Mouse (Mus musculus) CH12F3 (cell line): ENCODE data around the gene Parp3.
"Not testable (repeated sequence)": the region's sequence is repeated elsewhere in the genome, so short reads cannot be mapped to it uniquely, and the experiment has no call there.

Source experiments
- in situ Hi-C: fragments of 300-500 bp; cut with MboI; formaldehyde crosslinking; loops from 2 replicates; pipeline ENCODE4 v1.14.3; 2020; ENCODE audit warnings: low sequenced_read_pairs

Gene Parp3

GRCm38 (mm10) chr9:106476924-106477484 lies at the start of gene Parp3:
Parp3 (minus strand) TSS chr9:106476949.
- in situ Hi-C loops, result no loop called here

DNA sequence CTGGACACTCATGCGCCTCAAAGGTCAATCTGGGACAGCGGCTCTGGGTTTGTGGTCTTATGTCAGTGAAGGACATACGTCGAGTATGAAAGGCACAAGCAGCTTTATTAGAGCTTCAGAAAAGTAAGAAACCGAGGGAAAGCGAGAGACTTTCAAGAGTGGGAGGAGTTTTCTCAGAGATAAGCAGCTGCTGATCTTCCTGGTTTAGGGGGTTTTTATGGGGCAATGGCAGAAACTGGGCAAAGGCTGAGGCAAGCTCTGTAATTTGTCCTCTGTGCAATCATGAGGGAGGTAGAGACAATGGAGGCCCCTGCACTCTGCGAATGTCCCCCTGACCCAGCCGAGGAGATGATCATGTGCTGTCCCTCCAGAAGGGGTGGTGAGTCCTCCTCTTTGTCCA lies 43.2 kb upstream of the Parp3 start:
- in situ Hi-C loops, result no loop called here

- in situ Hi-C loops, result no loop called here
Measured at GRCm38 (mm10) chr9:106519433-106519832, 42.7 kb upstream of the Parp3 start.

GRCm38 (mm10) chr9:106514273-106514672 lies 37.5 kb upstream of the Parp3 start, which contains the start of gene Iqcf5:
Iqcf5 (plus strand) TSS chr9:106514573.
- in situ Hi-C loops, result no loop called here

DNA sequence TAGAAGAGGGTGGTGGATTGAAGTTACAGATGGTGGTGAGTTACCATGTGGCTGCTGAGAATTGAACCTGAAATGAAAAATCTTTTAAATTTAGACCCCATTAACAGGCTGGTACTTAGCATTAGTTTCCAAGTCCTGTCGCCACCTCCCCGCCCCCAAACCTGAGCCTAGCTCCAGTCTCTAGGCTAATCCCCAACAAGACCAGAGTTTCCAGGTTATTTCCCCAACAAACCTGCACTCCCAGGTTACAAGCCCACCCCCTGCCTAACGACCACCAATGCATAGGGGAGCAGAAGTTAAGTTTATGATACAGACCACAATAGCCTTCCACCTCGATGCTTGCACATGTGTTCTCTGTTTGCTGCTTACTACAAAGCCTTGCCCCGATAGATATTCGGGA lies 36.8 kb upstream of the Parp3 start:
- in situ Hi-C loops, result no loop called here

DNA sequence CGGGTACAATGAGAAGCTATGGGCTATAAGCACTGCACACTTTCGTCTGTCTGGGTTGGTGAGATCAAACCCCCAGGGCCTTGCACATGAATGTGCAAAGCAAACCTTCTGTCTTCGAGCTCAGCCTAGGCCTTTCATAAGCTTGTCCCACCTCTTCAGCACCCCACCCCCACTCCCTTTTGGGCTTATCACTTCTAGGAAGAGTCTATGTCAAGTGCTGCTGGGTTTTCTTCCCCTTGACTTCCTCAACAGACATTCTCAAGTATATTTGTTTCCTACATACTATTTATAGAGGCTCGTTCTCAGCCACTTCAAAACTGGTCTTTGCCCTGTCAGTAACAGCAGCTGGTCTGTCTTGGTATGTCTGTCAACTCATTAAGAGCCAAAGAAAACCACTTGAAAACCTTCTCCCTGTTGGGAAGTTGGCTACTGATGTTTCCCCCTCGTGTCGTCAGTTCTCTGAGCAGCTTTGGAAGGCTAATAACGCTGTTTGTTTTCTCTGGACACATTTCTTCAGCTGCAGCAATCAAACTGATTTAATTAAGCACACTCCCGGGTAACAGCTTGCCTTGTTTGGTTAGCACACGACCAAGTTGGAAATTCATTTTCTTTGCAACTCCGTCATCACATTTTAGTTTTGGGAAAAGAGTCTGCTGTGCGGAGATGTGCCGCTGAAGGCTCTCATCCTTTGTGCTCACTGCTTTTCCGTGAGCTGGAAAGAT lies 36.1 kb upstream of the Parp3 start:
- in situ Hi-C loops, result no loop called here

DNA sequence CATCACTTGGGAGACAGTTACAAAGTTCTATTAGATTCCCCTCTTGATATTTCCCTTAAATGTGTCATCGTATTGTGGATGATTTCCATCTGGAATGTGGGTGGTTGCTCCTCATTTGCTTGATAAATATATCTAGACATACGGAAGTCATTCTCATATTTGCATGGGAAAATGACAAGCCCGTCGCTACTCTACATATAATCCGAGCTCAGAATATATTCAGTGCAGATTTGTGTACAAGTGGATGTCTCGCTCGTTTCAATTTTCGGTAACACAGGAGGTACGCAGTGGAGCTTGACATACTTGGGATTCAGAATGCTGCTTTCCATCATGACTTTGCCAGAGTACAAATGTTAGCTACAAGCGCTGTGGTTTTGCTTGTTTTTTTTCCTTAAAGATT lies 32.6 kb upstream of the Parp3 start:
- in situ Hi-C loops, result no loop called here

- in situ Hi-C loops, result no loop called here
Measured at GRCm38 (mm10) chr9:106504246-106504645, 27.5 kb upstream of the Parp3 start.

GRCm38 (mm10) chr9:106501846-106502245 lies 25.1 kb upstream of the Parp3 start:
- in situ Hi-C loops, result no loop called here

- in situ Hi-C loops, result no loop called here
Measured at GRCm38 (mm10) chr9:106499667-106500066, 22.9 kb upstream of the Parp3 start, which contains the start of gene Iqcf1. Iqcf1 (plus strand) TSS chr9:106499967.

DNA sequence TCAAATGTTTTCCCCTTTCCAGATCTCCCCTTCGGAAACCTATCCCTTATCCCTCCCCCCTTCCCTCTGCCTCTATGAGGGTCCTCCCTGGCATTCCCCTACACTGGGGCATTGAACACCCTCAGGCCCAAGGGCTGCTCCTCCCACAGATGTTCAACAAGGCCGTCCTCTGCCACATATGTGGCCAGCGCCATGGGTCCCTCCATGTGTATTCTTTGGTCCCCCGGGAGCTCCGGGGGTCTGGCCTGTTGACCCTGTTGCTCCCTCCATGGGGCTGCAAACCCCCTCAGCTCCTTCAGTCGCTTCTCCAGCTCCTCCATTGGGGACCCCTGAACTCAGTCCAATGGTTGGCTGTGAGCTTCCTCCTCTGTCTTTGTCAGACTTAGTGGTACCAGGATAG lies 10.9 kb upstream of the Parp3 start:
- in situ Hi-C loops, result not testable (repeated sequence)

DNA sequence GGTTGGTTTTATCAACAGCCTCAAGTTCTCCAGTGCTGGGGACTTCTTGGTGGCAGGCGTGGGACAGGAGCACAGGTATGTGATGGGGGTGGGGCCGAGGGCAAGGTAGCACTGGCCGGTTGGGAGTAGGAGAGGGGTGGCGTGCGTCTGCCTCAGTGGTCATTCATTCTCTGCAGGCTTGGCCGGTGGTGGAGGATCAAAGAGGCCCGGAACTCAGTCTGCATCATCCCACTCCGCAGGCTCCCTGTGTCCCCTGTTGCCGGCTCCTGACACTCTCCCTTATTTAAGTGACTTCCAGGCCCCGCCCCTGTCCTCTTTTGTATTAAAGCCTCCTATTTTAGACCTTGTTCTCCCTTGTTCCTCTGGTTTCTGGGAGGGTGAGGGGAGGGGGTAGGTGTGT lies 8.3 kb upstream of the Parp3 start:
- in situ Hi-C loops, result no loop called here

DNA sequence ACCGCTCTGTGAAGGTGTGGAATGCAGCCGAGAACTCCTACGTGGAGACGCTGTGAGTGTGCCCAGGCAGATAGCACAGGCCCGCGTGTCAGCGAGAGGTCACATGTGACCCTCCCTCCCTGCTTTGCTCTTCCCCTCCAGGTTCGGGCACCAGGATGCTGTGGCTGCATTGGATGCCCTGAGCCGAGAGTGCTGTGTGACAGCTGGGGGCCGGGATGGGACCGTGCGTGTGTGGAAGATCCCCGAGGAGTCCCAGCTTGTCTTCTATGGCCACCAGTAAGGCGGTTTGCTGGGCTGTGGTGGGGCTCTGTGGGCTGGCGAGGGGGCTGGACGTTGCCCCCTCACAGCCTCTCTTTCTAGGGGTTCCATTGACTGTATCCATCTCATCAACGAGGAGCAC lies 6.9 kb upstream of the Parp3 start:
- in situ Hi-C loops, result no loop called here

DNA sequence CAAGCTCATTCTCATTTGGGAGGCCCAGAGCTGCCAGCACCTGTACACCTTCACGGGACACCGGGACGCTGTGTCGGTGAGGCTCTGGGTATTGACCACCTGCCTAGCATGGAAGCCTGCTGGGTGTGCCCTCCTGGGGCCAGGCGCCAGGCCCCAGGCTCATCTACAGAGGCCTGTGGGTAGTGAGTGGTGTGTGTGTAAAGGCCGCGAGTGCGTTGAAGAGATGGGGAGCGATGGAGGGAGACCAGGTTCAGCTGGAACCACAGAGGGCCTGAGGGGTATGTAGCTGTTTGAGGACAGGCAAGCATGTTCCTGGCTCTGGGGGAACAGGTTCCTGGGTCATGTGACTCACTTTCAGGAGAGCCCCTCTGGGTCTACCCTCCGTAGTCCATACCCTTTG lies 6.4 kb upstream of the Parp3 start:
- in situ Hi-C loops, result no loop called here

DNA sequence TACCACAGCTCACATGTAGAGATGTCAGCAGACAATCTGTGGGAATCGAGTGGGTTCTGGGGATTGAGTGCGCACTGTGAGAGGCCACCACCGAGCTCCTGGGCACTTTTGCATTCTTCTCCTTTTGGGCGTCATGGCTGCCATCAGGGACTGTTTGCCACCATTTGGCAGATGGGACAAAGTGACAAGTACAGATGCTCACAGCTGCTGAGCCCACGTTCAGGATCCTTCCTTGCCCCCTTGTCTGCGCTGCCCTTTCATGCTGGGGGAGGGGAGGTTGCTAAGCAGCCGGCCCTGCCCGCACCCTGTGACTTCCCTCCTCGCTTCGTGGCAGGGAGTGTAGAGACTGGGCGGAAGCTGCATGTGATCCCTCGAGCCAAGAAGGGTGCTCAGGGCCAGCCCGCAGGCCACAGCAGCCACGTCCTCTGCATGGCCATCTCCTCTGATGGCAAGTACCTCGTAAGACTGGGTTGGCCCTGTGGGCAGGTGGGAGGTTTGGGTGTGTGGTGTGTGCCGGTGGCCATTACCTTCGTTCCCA lies 5.9 kb upstream of the Parp3 start:
- in situ Hi-C loops, result no loop called here

- in situ Hi-C loops, result no loop called here
Measured at GRCm38 (mm10) chr9:106481676-106482075, 4.9 kb upstream of the Parp3 start.

- in situ Hi-C loops, result no loop called here
Measured at GRCm38 (mm10) chr9:106481075-106481474, 4.3 kb upstream of the Parp3 start.

DNA sequence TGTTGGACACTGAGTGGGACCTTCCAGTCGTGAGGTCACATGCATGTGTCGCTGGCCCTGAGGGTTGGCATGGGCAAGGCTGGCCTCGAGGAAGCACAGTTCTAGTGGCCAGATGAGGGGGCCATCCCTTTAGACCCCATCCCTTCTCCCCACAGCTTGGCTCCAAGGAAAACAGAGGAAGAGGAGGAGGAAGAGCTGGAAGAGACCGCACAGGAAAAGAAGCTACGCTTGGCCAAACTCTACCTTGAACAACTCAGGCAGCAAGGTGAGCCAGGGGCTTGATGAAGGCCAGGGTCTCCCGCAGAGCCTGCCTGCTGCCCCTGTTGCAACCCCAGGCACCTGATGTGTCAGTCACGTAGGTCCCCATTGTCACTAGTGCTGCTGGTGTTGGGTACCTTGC lies 3.8 kb upstream of the Parp3 start:
- in situ Hi-C loops, result no loop called here

DNA sequence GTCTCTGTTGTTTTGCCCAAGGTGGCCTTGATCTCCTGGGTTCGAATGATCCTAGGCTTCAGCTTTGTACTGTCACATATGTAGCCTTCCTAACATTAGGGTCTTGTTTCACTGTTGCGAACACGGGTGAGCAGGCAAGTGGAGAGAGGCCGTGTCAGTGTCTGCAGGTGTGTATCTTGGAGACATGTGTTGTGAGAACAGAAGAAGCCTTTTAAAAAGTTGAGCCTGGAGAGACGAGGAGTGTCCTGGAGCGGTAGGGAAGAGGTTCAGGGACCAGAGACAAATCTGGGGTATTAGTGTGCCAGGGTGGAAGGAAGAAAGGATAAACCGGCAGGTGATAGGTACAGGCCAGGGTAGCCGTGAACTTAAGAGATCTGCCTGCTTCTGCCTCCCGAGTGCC lies 1.4 kb upstream of the Parp3 start:
- in situ Hi-C loops, result no loop called here

GRCm38 (mm10) chr9:106477649-106478048 lies 900 bp upstream of the Parp3 start:
- in situ Hi-C loops, result no loop called here

GRCm38 (mm10) chr9:106476002-106476923 lies 486 bp downstream of the Parp3 start:
- in situ Hi-C loops, result no loop called here

- in situ Hi-C loops, result no loop called here
Measured at GRCm38 (mm10) chr9:106475663-106476001, 1.1 kb downstream of the Parp3 start, which contains the start of gene Rrp9. Rrp9 (plus strand) TSS chr9:106475963.
